Mouse (Mus musculus) pancreas, adult 10 weeks (tissue): ENCODE results near the gene Gm29776. TPM values are rescaled to one million over a fixed set of nuclear protein-coding genes. Genes with fewer than 3 reads are reported as not detected.

Source experiments
- polyA plus RNA-seq: library from polyadenylated mRNA; stranded (reverse); fragments of 350-450 nt; fragmentation: Illumina TruSeq; extraction: RNeasy Lipid Tissue Mini Kit (QIAGEN cat#74804); gene quantifications from one replicate; pipeline ENCODE4 v1.2.3, GENCODE M21; 2015; ENCODE audit warnings: low read depth, low replicate concordance; ENCODE audit not compliant: insufficient read depth

The Gm29776 gene
- polyA plus RNA-seq = not detected

DNA sequence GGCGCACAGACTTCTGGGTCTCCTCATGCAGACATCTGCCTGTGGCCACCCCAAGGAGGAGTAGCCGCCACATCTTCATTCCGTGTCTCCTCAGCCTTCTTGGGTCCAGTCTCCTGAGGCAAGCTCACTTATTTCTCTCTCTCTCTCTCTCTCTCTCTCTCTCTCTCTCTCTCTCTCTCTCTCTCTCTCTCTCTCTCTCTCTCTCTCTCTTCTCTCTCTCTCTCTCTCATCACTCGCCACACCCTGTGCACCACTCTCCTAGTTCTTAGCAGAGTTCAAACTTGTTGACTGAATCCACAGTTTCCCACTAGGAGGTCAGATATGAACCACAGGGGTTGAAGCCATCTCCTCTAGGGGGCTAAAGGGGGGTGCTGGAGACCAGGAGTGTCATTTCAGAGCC is at the start of gene Gm29776:
Gene Gm29776 (minus strand): TSS at position 101 of the 400 bp plus-strand sequence.

GRCm38 (mm10) chr14:54712074-54712473 is 13.4 kb upstream of the Gm29776 start, which contains the start of gene Cebpe:
Gene Cebpe, minus strand, starts transcription at chr14:54712174.

GRCm38 (mm10) chr14:54686522-54687143 is 12.0 kb downstream of the Gm29776 start, which contains the start of gene Acin1:
Gene Acin1, minus strand, starts transcription at chr14:54686931.

DNA sequence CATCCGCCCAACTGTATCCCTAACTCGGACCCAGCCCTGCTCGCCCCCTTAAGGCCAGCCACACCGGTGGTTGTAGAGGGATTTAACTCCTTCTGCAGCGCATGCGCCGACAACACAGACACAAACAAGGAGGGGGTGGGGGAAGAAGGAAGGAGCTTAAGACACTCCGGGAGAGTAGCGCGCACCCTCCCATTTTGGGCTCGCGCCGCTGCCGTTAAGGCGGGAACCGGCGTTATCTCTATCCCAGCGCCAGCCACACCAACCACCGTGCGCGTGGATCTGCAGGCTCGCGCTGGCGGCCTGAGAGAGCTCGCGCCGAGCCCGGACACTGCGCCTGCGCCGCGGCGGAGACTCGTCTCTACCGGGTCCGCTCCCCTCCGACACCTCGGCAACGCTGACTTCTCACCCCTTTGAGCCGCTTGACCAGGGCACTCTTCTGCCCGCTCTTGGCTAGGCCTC is 12.5 kb downstream of the Gm29776 start, which contains the start of gene 1700123O20Rik:
Gene 1700123O20Rik (plus strand): TSS at position 154 of the 459 bp plus-strand sequence.

Other genes with a start within 250 kb of the Gm29776 start
- 15.9 TPM for gene Lrp10, start 234.7 kb downstream of the Gm29776 start, polyA plus RNA-seq
- not detected for gene Rem2, start 222.7 kb downstream of the Gm29776 start, polyA plus RNA-seq
- 3.7 TPM for gene Prmt5, start 181.3 kb downstream of the Gm29776 start, polyA plus RNA-seq
- 3.0 TPM for gene Haus4, start 144.2 kb downstream of the Gm29776 start, polyA plus RNA-seq
- gene Ajuba, start 121.3 kb downstream of the Gm29776 start, polyA plus RNA-seq = 6.6 TPM
- gene 4931414P19Rik, start 92.8 kb downstream of the Gm29776 start, polyA plus RNA-seq = 2.7 TPM
- 27.3 TPM for gene Psmb5, start 80.8 kb downstream of the Gm29776 start, polyA plus RNA-seq
- not detected for gene Psmb11, start 77.4 kb downstream of the Gm29776 start, polyA plus RNA-seq
- not detected for gene Gm17606, start 57.9 kb downstream of the Gm29776 start, polyA plus RNA-seq
- gene Cdh24, start 57.5 kb downstream of the Gm29776 start, polyA plus RNA-seq = 0.83 TPM
- 8.7 TPM for gene 1700123O20Rik, start 12.6 kb downstream of the Gm29776 start, polyA plus RNA-seq
- 44.3 TPM for gene Acin1, start 11.9 kb downstream of the Gm29776 start, polyA plus RNA-seq
- gene Cebpe, start 13.3 kb upstream of the Gm29776 start, polyA plus RNA-seq = not detected
- 30.4 TPM for gene Slc7a8, start 83.1 kb upstream of the Gm29776 start, polyA plus RNA-seq
- gene Rnf212b, start 115.3 kb upstream of the Gm29776 start, polyA plus RNA-seq = not detected
- gene Homez, start 172.1 kb upstream of the Gm29776 start, polyA plus RNA-seq = 2.0 TPM
- 5.1 TPM for gene Ppp1r3e, start 178.7 kb upstream of the Gm29776 start, polyA plus RNA-seq
- gene Bcl2l2, start 184.5 kb upstream of the Gm29776 start, polyA plus RNA-seq = 10.9 TPM
- gene Gm20521, start 184.6 kb upstream of the Gm29776 start, polyA plus RNA-seq = not detected
- 68.9 TPM for gene Pabpn1, start 193.7 kb upstream of the Gm29776 start, polyA plus RNA-seq
- gene Slc22a17, start 214.3 kb upstream of the Gm29776 start, polyA plus RNA-seq = 21.4 TPM
- gene Efs, start 227.3 kb upstream of the Gm29776 start, polyA plus RNA-seq = 2.7 TPM
- not detected for gene Il25, start 233.9 kb upstream of the Gm29776 start, polyA plus RNA-seq
- 1.1 TPM for gene Cmtm5, start 237.4 kb upstream of the Gm29776 start, polyA plus RNA-seq